In genomic region chr12:61526199-61526598, GRCm38 (mm10) we compare ENCODE assay signal across 8 mouse cellular contexts. TPM values are rescaled to one million over a fixed set of nuclear protein-coding genes. Genes with fewer than 3 reads are reported as not detected.
DNase-seq lines count a peak whose midpoint lies in the region; ATAC-seq lines count a peak whose summit lies in the region.

No protein-coding gene starts in this region.

- peak overlapping the region; percentile 15; the same call in 1 of the 2 replicates for H3K4me3 ChIP-seq in heart, embryonic 12.5 days
- H3K4me3 ChIP-seq in hindbrain, embryonic 13.5 days = peak overlapping the region; percentile 66
- H3K4me3 ChIP-seq in limb, embryonic 12.5 days (replicated peaks) = no peak overlapping the region

- no peak for DNase-seq in heart, adult 9 months (ENCODE audit: low spot score in 2 of 2)
- DNase-seq in embryo, embryonic 10.5 days (ENCODE audit: low spot score) = peak; percentile 62
- peak; percentile 73 for DNase-seq in right cerebral cortex, postnatal 4 days
- DNase-seq in gastrocnemius, adult 18-20 months (ENCODE audit: low spot score) = no peak
- no peak for DNase-seq in ovary, adult 18-20 months (ENCODE audit: low spot score)

- peak; percentile 12; the same call in 1 of the 2 replicates for ATAC-seq in heart, embryonic 12.5 days (ENCODE audit: insufficient number of reproducible peaks, low FRiP score)
- ATAC-seq in hindbrain, embryonic 13.5 days (ENCODE audit: low FRiP score) = peak; percentile 81
- ATAC-seq in limb, embryonic 12.5 days (ENCODE audit: insufficient number of reproducible peaks, insufficient read depth, low FRiP score, low TSS enrichment, low read depth) = peak; percentile 60; the same call in 1 of the 2 replicates

- H3K9ac ChIP-seq in heart, embryonic 12.5 days = no peak overlapping the region; the same call in 1 of the 2 replicates
- peak overlapping the region; percentile 73 for H3K9ac ChIP-seq in hindbrain, embryonic 13.5 days
- H3K9ac ChIP-seq in limb, embryonic 12.5 days (replicated peaks) = no peak overlapping the region

- no peaks in the 10 kb centered on the region for H3K9me3 ChIP-seq in heart, embryonic 12.5 days (replicated peaks)
- no peaks in the 10 kb centered on the region for H3K9me3 ChIP-seq in hindbrain, embryonic 13.5 days
- H3K9me3 ChIP-seq in limb, embryonic 12.5 days = no peaks in the 10 kb centered on the region

- no peak overlapping the region for H3K27ac ChIP-seq in heart, embryonic 12.5 days (ENCODE audit: poor library complexity, severe bottlenecking)
- peak overlapping the region; percentile 93 for H3K27ac ChIP-seq in hindbrain, embryonic 13.5 days
- H3K27ac ChIP-seq in limb, embryonic 12.5 days = no peak overlapping the region

- under 1% methylated on average over 9 of the region's 9 CpGs for WGBS in heart, embryonic 12.5 days
- WGBS in hindbrain, embryonic 13.5 days = 2% methylated on average over 9 of the region's 9 CpGs
- WGBS in limb, embryonic 12.5 days = under 1% methylated on average over 9 of the region's 9 CpGs

- peaks cover 43% of the 10 kb centered on the region for H3K27me3 ChIP-seq in heart, embryonic 12.5 days (replicated peaks)
- H3K27me3 ChIP-seq in hindbrain, embryonic 13.5 days = peaks cover 22% of the 10 kb centered on the region
- peaks cover 42% of the 10 kb centered on the region for H3K27me3 ChIP-seq in limb, embryonic 12.5 days

- no peaks in the 10 kb centered on the region for H3K36me3 ChIP-seq in heart, embryonic 12.5 days
- H3K36me3 ChIP-seq in hindbrain, embryonic 13.5 days = no peaks in the 10 kb centered on the region
- no peaks in the 10 kb centered on the region for H3K36me3 ChIP-seq in limb, embryonic 12.5 days

- peak overlapping the region; percentile 48 for H3K4me2 ChIP-seq in heart, embryonic 12.5 days
- H3K4me2 ChIP-seq in hindbrain, embryonic 13.5 days = peak overlapping the region; percentile 77
- peak overlapping the region; percentile 22 for H3K4me2 ChIP-seq in limb, embryonic 12.5 days

- peaks cover 19% of the 10 kb centered on the region for H3K4me1 ChIP-seq in heart, embryonic 12.5 days (replicated peaks)
- peaks cover 19% of the 10 kb centered on the region for H3K4me1 ChIP-seq in hindbrain, embryonic 13.5 days (replicated peaks)
- peaks cover 25% of the 10 kb centered on the region for H3K4me1 ChIP-seq in limb, embryonic 12.5 days (replicated peaks)

RNA-seq across cellular contexts. Expression of gene Lrfn5, which starts 3.2 kb away (rescaled TPM):
- polyA plus RNA-seq in heart, embryonic 12.5 days (2016; fragmentation: Nextera tagmentation; extraction: Ambion mirVana) = 0.22 and 0.38 TPM in 2 replicates
- 43.5 and 44.4 TPM in 2 replicates for polyA plus RNA-seq in hindbrain, embryonic 13.5 days (2015; fragmentation: Nextera tagmentation; extraction: Ambion mirVana)
- polyA plus RNA-seq in limb, embryonic 12.5 days (2016; fragmentation: Nextera tagmentation; extraction: Ambion mirVana) = 1.6 and 2.8 TPM in 2 replicates
- under 1 TPM; 0.11 to 0.14 TPM for total RNA-seq in gastrocnemius, adult 18-20 months (2021)

Comparison
In these comparisons a context has a peak if more than half of its experiments do, and no peak if none do; other contexts are left out.
1. ATAC-seq: peak in every context shown above with its lines; median percentile 81 in hindbrain, embryonic 13.5 days; 60 in limb, embryonic 12.5 days; 12 in heart, embryonic 12.5 days.
2. H3K4me2 ChIP-seq: peak in every context shown above with its lines; median percentile 77 in hindbrain, embryonic 13.5 days; 48 in heart, embryonic 12.5 days; 22 in limb, embryonic 12.5 days.
3. DNase-seq: peak in embryo, embryonic 10.5 days (single experiment) and right cerebral cortex, postnatal 4 days (single experiment); none in heart, adult 9 months (0 of 2), gastrocnemius, adult 18-20 months (single experiment) and ovary, adult 18-20 months (single experiment).
4. RNA of gene Lrfn5, which starts 3.2 kb away (polyA plus RNA-seq): 43.5 to 44.4 TPM in hindbrain, embryonic 13.5 days; 1.6 to 2.8 TPM in limb, embryonic 12.5 days and 0.22 to 0.38 TPM in heart, embryonic 12.5 days; every median in the first group is over 10 times any median in the second.